Mouse (Mus musculus) midbrain, embryonic 11.5 days (tissue): ENCODE measurements at regions not wholly inside any gene's neighbourhood (a gene's known extent, or its start where the extent isn't known, plus 50 kb on each side); places are given as distances from the start of the nearest gene placed in this dataset.
A peak's percentile ranks its signal among the peaks of the same experiment; 100 is the strongest.
"Not testable (repeated sequence)": the region's sequence is repeated elsewhere in the genome, so short reads cannot be mapped to it uniquely, and the experiment has no call there.

ENCODE experiments used
- ATAC-seq: fragments of 200-750 bp; cut with Nextera tagmentation; 2 replicates; pipeline ENCODE4 v1.8.0; 2017; ENCODE audit warnings: moderate TSS enrichment, moderate library complexity; ENCODE audit not compliant: low FRiP score
- DNase-seq: peaks from one replicate; pipeline ENCODE4 v3.0.0; 2015; ENCODE audit warnings: low spot score; ENCODE audit errors: missing footprints
- H3K27ac ChIP-seq: fragments of 300-500 bp; sonication (generic); 2 replicates; pipeline ENCODE4 v1.5.1; 2014; ENCODE audit warnings: low read depth, low read length
- H3K27me3 ChIP-seq: fragments of 300-500 bp; sonication (generic); 2 replicates; pipeline ENCODE4 v1.6.1; 2014; ENCODE audit warnings: mild to moderate bottlenecking, low read length, moderate library complexity, mixed read lengths; ENCODE audit not compliant: control insufficient read depth, insufficient read depth
- H3K36me3 ChIP-seq: fragments of 300-500 bp; sonication (generic); 2 replicates; pipeline ENCODE4 v1.6.1; 2014; ENCODE audit warnings: mild to moderate bottlenecking, low read length, moderate library complexity, mixed read lengths; ENCODE audit not compliant: control insufficient read depth, insufficient read depth
- H3K4me1 ChIP-seq: fragments of 300-500 bp; sonication (generic); 2 replicates; pipeline ENCODE4 v1.6.1; 2014; ENCODE audit warnings: low read length; ENCODE audit not compliant: control insufficient read depth, insufficient read depth
- H3K4me2 ChIP-seq: fragments of 300-500 bp; sonication (generic); 2 replicates; pipeline ENCODE4 v1.6.1; 2014; ENCODE audit warnings: mild to moderate bottlenecking, moderate library complexity
- H3K4me3 ChIP-seq: fragments of 300-500 bp; sonication (generic); 2 replicates; pipeline ENCODE4 v1.5.1; 2014; ENCODE audit warnings: low read depth, low read length
- H3K9ac ChIP-seq: fragments of 300-500 bp; sonication (generic); 2 replicates; pipeline ENCODE4 v1.6.1; 2014; ENCODE audit warnings: low read length
- H3K9me3 ChIP-seq: fragments of 300-500 bp; sonication (generic); 2 replicates; pipeline ENCODE4 v1.6.1; 2016; ENCODE audit warnings: low read length; ENCODE audit not compliant: control insufficient read depth
- WGBS: fragments of 180-500 bp; shearing (Covaris S2); extraction: QIAGEN DNeasy Blood & Tissue Kit; methylation state at CpG from one replicate; pipeline ENCODE4 v1.1.7; 2014; 5-methylcytosine and 5-hydroxymethylcytosine counted together

- WGBS: 19% methylated on average over 12 of the region's 12 CpGs
Measured at GRCm38 (mm10) chr15:87818566-87818965, 274.5 kb downstream of the Fam19a5 start.

GRCm38 (mm10) chr15:87842097-87842496 is 298.0 kb downstream of the Fam19a5 start:
- Histone ChIP-seq H3K4me1 (no peaks in the 10 kb centered on the region), H3K4me2 (no peak overlapping the region), H3K9me3 (no peaks in the 10 kb centered on the region), H3K27ac (no peak overlapping the region), H3K9ac (no peak overlapping the region), H3K4me3 (no peak overlapping the region), H3K36me3 (no peaks in the 10 kb centered on the region), H3K27me3 (no peaks in the 10 kb centered on the region)
- DNase-seq (no peak), ATAC-seq (no peak)
- 48% methylated on average over 3 of the region's 3 CpGs for WGBS

More at GRCm38 (mm10) chr15:87818566-87818965, 274.5 kb downstream of the Fam19a5 start:
- Histone ChIP-seq H3K9ac (no peak overlapping the region), H3K4me2 (no peak overlapping the region; the same call in 1 of the 2 replicates), H3K27ac (no peak overlapping the region), H3K27me3 (peaks cover 12% of the 10 kb centered on the region), H3K4me3 (no peak overlapping the region), H3K36me3 (no peaks in the 10 kb centered on the region), H3K9me3 (no peaks in the 10 kb centered on the region), H3K4me1 (peaks cover 5% of the 10 kb centered on the region; the same call in 1 of the 2 replicates)
- ATAC-seq (peak; percentile 70), DNase-seq (peak; percentile 85)

GRCm38 (mm10) chr15:87859069-87859468 is 315.0 kb downstream of the Fam19a5 start:
- ATAC-seq: peak; percentile 55; the same call in 1 of the 2 replicates
- Histone ChIP-seq H3K4me3 (no peak overlapping the region), H3K27ac (no peak overlapping the region), H3K27me3 (no peaks in the 10 kb centered on the region), H3K36me3 (no peaks in the 10 kb centered on the region), H3K4me2 (no peak overlapping the region), H3K9ac (no peak overlapping the region), H3K4me1 (peaks cover 7% of the 10 kb centered on the region), H3K9me3 (no peaks in the 10 kb centered on the region)
- no peak for DNase-seq
- 9% methylated on average over 2 of the region's 2 CpGs for WGBS

GRCm38 (mm10) chr15:87876286-87876899 is 332.3 kb downstream of the Fam19a5 start:
- Histone ChIP-seq H3K27ac (no peak overlapping the region), H3K4me3 (no peak overlapping the region), H3K36me3 (no peaks in the 10 kb centered on the region), H3K9ac (no peak overlapping the region), H3K4me2 (no peak overlapping the region), H3K4me1 (no peaks in the 10 kb centered on the region), H3K27me3 (no peaks in the 10 kb centered on the region), H3K9me3 (no peaks in the 10 kb centered on the region)
- 83% methylated on average over 9 of the region's 9 CpGs for WGBS
- DNase-seq: no peak
- ATAC-seq: no peak

GRCm38 (mm10) chr15:87890903-87891302 is 346.8 kb downstream of the Fam19a5 start:
- Histone ChIP-seq H3K9me3 (no peaks in the 10 kb centered on the region), H3K4me3 (no peak overlapping the region), H3K27me3 (no peaks in the 10 kb centered on the region), H3K4me2 (no peak overlapping the region), H3K27ac (no peak overlapping the region), H3K36me3 (no peaks in the 10 kb centered on the region), H3K9ac (no peak overlapping the region), H3K4me1 (no peaks in the 10 kb centered on the region)
- 88% methylated on average over 5 of the region's 5 CpGs for WGBS
- DNase-seq: no peak
- no peak for ATAC-seq

- not testable (repeated sequence) for H3K9me3 ChIP-seq, H3K4me1 ChIP-seq, H3K4me2 ChIP-seq, ATAC-seq, H3K4me3 ChIP-seq, DNase-seq, H3K36me3 ChIP-seq, H3K27me3 ChIP-seq, H3K27ac ChIP-seq, H3K9ac ChIP-seq
- WGBS: 91% methylated on average over 6 of the region's 6 CpGs
Measured at GRCm38 (mm10) chr15:87894866-87895265, 350.8 kb downstream of the Fam19a5 start.

- H3K9ac ChIP-seq: no peak overlapping the region
- H3K27ac ChIP-seq: no peak overlapping the region
- 78% methylated on average over 4 of the region's 4 CpGs for WGBS
- H3K4me2 ChIP-seq: no peak overlapping the region
- no peaks in the 10 kb centered on the region for H3K9me3 ChIP-seq
- DNase-seq: no peak
- H3K4me1 ChIP-seq: no peaks in the 10 kb centered on the region
- H3K4me3 ChIP-seq: no peak overlapping the region
- ATAC-seq: no peak
- no peaks in the 10 kb centered on the region for H3K36me3 ChIP-seq
- H3K27me3 ChIP-seq: no peaks in the 10 kb centered on the region
Measured at GRCm38 (mm10) chr15:87898655-87899054, 354.6 kb downstream of the Fam19a5 start.

GRCm38 (mm10) chr15:87904436-87904835 is 360.3 kb downstream of the Fam19a5 start:
- H3K9ac ChIP-seq: no peak overlapping the region
- no peaks in the 10 kb centered on the region for H3K36me3 ChIP-seq
- DNase-seq: no peak
- 89% methylated on average over 6 of the region's 6 CpGs for WGBS
- no peak for ATAC-seq
- H3K4me3 ChIP-seq: no peak overlapping the region
- H3K4me1 ChIP-seq: no peaks in the 10 kb centered on the region
- H3K27ac ChIP-seq: no peak overlapping the region
- no peak overlapping the region for H3K4me2 ChIP-seq
- no peaks in the 10 kb centered on the region for H3K27me3 ChIP-seq
- H3K9me3 ChIP-seq: no peaks in the 10 kb centered on the region

GRCm38 (mm10) chr15:87906310-87906709 is 362.2 kb downstream of the Fam19a5 start:
- H3K36me3 ChIP-seq: no peaks in the 10 kb centered on the region
- no peaks in the 10 kb centered on the region for H3K27me3 ChIP-seq
- no peaks in the 10 kb centered on the region for H3K9me3 ChIP-seq
- no peak overlapping the region for H3K4me3 ChIP-seq
- no peak overlapping the region for H3K4me2 ChIP-seq
- H3K9ac ChIP-seq: no peak overlapping the region
- no peak for DNase-seq
- H3K4me1 ChIP-seq: no peaks in the 10 kb centered on the region
- WGBS: 90% methylated on average over 5 of the region's 5 CpGs
- ATAC-seq: no peak
- H3K27ac ChIP-seq: no peak overlapping the region
